Mouse (Mus musculus): ENCODE measurements around the gene Lamtor4.

Gene Lamtor4

GRCm38 (mm10) chr5:138262001-138262400 is 6.7 kb downstream of the Lamtor4 start:
- no peak for DNase-seq

- no peak for DNase-seq
Observed at GRCm38 (mm10) chr5:138262582-138263240, 7.4 kb downstream of the Lamtor4 start.

- DNase-seq: peak; percentile 97
Observed at GRCm38 (mm10) chr5:138263260-138264206, 8.3 kb downstream of the Lamtor4 start, which contains the start of gene BC037034. TSS of gene BC037034 (minus strand) at chr5:138264033.

- DNase-seq: no peak
Observed at GRCm38 (mm10) chr5:138264207-138264578, 8.9 kb downstream of the Lamtor4 start.

GRCm38 (mm10) chr5:138265712-138266111 is 10.4 kb downstream of the Lamtor4 start:
- no peak for DNase-seq

GRCm38 (mm10) chr5:138267114-138267513 is 11.8 kb downstream of the Lamtor4 start:
- no peak for DNase-seq

- DNase-seq: no peak
Observed at GRCm38 (mm10) chr5:138268980-138269379, 13.7 kb downstream of the Lamtor4 start.

- DNase-seq: no peak
Observed at GRCm38 (mm10) chr5:138271232-138271631, 15.9 kb downstream of the Lamtor4 start.

- DNase-seq: peak; percentile 49
Observed at GRCm38 (mm10) chr5:138272409-138272923, 17.2 kb downstream of the Lamtor4 start, which contains the start of gene Gal3st4. TSS of gene Gal3st4 (minus strand) at chr5:138272840.

- DNase-seq: no peak
Observed at GRCm38 (mm10) chr5:138274186-138274585, 18.9 kb downstream of the Lamtor4 start.

GRCm38 (mm10) chr5:138275216-138276050 is 20.2 kb downstream of the Lamtor4 start:
- peak; percentile 59 for DNase-seq

- DNase-seq: no peak
Observed at GRCm38 (mm10) chr5:138277994-138278393, 22.7 kb downstream of the Lamtor4 start.

GRCm38 (mm10) chr5:138279585-138280424 is 24.5 kb downstream of the Lamtor4 start, which contains the start of the genes Gm43720, Gpc2 and Stag3:
TSS of gene Gm43720 (minus strand) at chr5:138279958.
TSS of gene Gpc2 (minus strand) at chr5:138280005.
TSS of gene Stag3 (plus strand) at chr5:138280240.
- DNase-seq: peak; percentile 94

- DNase-seq: no peak
Observed at GRCm38 (mm10) chr5:138280425-138280768, 25.1 kb downstream of the Lamtor4 start.

GRCm38 (mm10) chr5:138280829-138281228 is 25.5 kb downstream of the Lamtor4 start:
- no peak for DNase-seq

GRCm38 (mm10) chr5:138281798-138282197 is 26.5 kb downstream of the Lamtor4 start:
- no peak for DNase-seq

GRCm38 (mm10) chr5:138283540-138283939 is 28.3 kb downstream of the Lamtor4 start:
- no peak for DNase-seq

GRCm38 (mm10) chr5:138287861-138288260 is 32.6 kb downstream of the Lamtor4 start:
- no peak for DNase-seq

GRCm38 (mm10) chr5:138291638-138292037 is 36.4 kb downstream of the Lamtor4 start:
- no peak for DNase-seq

GRCm38 (mm10) chr5:138294158-138294557 is 38.9 kb downstream of the Lamtor4 start:
- no peak for DNase-seq

GRCm38 (mm10) chr5:138299613-138300012 is 44.3 kb downstream of the Lamtor4 start:
- DNase-seq: no peak
